Mouse (Mus musculus): Measurements from ENCODE around the gene Rps6ka5. TPM values are rescaled to one million over a fixed set of nuclear protein-coding genes. Genes with fewer than 3 reads are reported as not detected.
A peak's percentile ranks its signal among the peaks of the same experiment; 100 is the strongest.

Gene Rps6ka5
- polyA plus RNA-seq, 1 experiment: 1.9 TPM

DNA sequence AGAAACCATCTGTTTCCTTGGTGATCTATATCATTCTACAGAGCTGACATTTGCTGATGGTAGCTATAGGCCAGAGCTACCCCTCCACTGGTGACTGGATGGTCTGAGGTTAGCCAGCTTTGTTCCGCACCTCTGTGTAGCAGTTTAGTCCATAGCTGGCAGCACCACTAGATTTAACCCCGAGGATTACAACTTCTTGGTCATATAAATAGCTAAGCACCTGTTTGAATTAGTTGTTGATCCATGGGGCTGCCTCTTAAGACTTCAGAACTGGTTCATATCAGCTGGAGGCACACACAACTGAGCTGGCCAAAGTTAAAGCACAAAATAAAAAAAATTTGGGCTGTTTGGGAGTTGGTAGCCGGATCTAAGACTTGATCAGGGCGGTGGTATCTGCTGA, 193.6 kb downstream of the Rps6ka5 start:
- Histone ChIP-seq H3K36me3 (ENCODE audit: control insufficient read depth, insufficient read depth) (no peaks in the 10 kb centered on the region), H3K4me2 (ENCODE audit: low read depth) (peak overlapping the region; percentile 8), H3K4me3 (no peak overlapping the region), H3K27me3 (ENCODE audit: control insufficient read depth, insufficient read depth, insufficient read length) (no peaks in the 10 kb centered on the region), H3K79me2 (ENCODE audit: control insufficient read depth, insufficient read depth) (no peaks in the 10 kb centered on the region), H3ac (ENCODE audit: control insufficient read depth, insufficient read length) (no peak overlapping the region)
- TF ChIP-seq SRF (IDR thresholded peaks at IDR 0.05; ENCODE audit: control insufficient read depth, insufficient read length, low read depth): no peak

DNA sequence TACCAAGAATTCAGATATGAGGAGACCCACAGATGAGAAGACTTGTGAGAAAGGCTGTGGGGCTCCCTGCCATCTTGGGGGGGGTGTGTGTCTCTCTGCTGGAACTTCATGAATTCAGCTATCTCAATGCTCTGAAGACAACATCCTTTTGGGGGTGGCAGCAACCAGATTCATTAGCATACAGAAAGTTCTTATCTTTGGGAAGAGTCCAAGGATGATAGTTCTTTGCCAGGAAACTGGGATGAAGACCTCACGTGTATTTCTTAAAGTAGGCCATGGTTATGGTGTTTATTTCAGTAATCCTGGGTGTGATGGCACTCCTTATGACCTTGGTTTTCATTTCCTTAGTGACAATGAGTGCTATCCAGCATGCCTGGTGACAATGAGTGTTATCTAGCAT, 195.0 kb downstream of the Rps6ka5 start:
- Histone ChIP-seq H3K4me3 (no peak overlapping the region), H3K79me2 (ENCODE audit: control insufficient read depth, insufficient read depth) (no peaks in the 10 kb centered on the region), H3ac (ENCODE audit: control insufficient read depth, insufficient read length) (no peak overlapping the region), H3K4me2 (ENCODE audit: low read depth) (no peak overlapping the region), H3K27me3 (ENCODE audit: control insufficient read depth, insufficient read depth, insufficient read length) (no peaks in the 10 kb centered on the region), H3K36me3 (ENCODE audit: control insufficient read depth, insufficient read depth) (no peaks in the 10 kb centered on the region)
- TF ChIP-seq POLR2A (IDR thresholded peaks at IDR 0.05; ENCODE audit: insufficient read length, low read depth) (no peak), SRF (IDR thresholded peaks at IDR 0.05; ENCODE audit: control insufficient read depth, insufficient read length, low read depth) (no peak), MYOG (IDR thresholded peaks at IDR 0.05; ENCODE audit: control insufficient read depth in 1 of 3, insufficient read depth in 1 of 3, insufficient read length in 2 of 3, low read depth in 2 of 3) (no peak), CEBPB (IDR thresholded peaks at IDR 0.05; ENCODE audit: insufficient read depth, poor library complexity, severe bottlenecking) (no peak), USF1 (IDR thresholded peaks at IDR 0.05; ENCODE audit: low read depth) (no peak), E2F4 (IDR thresholded peaks at IDR 0.05; ENCODE audit: insufficient read depth) (no peak), MAX (IDR thresholded peaks at IDR 0.05; ENCODE audit: low read depth) (no peak), POLR2AphosphoS2 (IDR thresholded peaks at IDR 0.05; ENCODE audit: insufficient read length, low read depth) (no peak), TCF12 (IDR thresholded peaks at IDR 0.05; ENCODE audit: insufficient read depth, poor library complexity, severe bottlenecking) (no peak), TCF3 (IDR thresholded peaks at IDR 0.05; ENCODE audit: insufficient read length, low read depth) (no peak), REST (IDR thresholded peaks at IDR 0.05; ENCODE audit: insufficient read depth, insufficient read length) (no peak), MYOD1 (IDR thresholded peaks at IDR 0.05; ENCODE audit: control insufficient read depth in 1 of 3, insufficient read length in 2 of 3, low read depth in 2 of 3) (no peak)

DNA sequence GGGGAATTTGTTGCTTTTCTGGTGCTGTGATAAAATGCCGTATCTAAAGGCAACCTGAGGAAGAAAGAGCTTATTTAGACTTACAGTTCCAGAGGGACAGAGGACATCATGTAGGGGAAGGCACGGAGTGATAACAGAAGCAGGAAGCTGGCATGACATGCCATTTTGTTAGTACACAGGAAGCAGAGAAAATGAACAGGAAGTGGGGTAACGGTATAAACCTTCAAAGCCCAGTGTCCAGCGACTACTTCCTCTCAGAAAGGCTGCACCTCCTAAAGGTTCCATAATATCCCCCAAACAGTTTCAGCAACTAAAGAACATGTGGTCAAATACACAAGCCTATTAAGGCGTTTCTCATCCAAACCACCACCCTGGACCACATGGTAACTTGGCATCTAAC, 195.9 kb downstream of the Rps6ka5 start:
- H3K4me3 ChIP-seq: no peak overlapping the region
- H3K36me3 ChIP-seq (ENCODE audit: control insufficient read depth, insufficient read depth): no peaks in the 10 kb centered on the region
- no peaks in the 10 kb centered on the region for H3K27me3 ChIP-seq (ENCODE audit: control insufficient read depth, insufficient read depth, insufficient read length)
- no peak overlapping the region for H3ac ChIP-seq (ENCODE audit: control insufficient read depth, insufficient read length)
- H3K79me2 ChIP-seq (ENCODE audit: control insufficient read depth, insufficient read depth): no peaks in the 10 kb centered on the region
- no peak overlapping the region for H3K4me2 ChIP-seq (ENCODE audit: low read depth)
- TF ChIP-seq E2F4 (IDR thresholded peaks at IDR 0.05; ENCODE audit: insufficient read depth): no peak
- TF ChIP-seq USF1 (IDR thresholded peaks at IDR 0.05; ENCODE audit: low read depth): no peak
- no peak for TF ChIP-seq MYOD1 (IDR thresholded peaks at IDR 0.05; ENCODE audit: control insufficient read depth in 1 of 3, insufficient read length in 2 of 3, low read depth in 2 of 3)
- no peak for TF ChIP-seq POLR2AphosphoS2 (IDR thresholded peaks at IDR 0.05; ENCODE audit: insufficient read length, low read depth)
- TF ChIP-seq CEBPB (IDR thresholded peaks at IDR 0.05; ENCODE audit: insufficient read depth, poor library complexity, severe bottlenecking): no peak
- TF ChIP-seq SRF (IDR thresholded peaks at IDR 0.05; ENCODE audit: control insufficient read depth, insufficient read length, low read depth): no peak
- no peak for TF ChIP-seq MYOG (IDR thresholded peaks at IDR 0.05; ENCODE audit: control insufficient read depth in 1 of 3, insufficient read depth in 1 of 3, insufficient read length in 2 of 3, low read depth in 2 of 3)
- TF ChIP-seq POLR2A (IDR thresholded peaks at IDR 0.05; ENCODE audit: insufficient read length, low read depth): no peak
- TF ChIP-seq TCF12 (IDR thresholded peaks at IDR 0.05; ENCODE audit: insufficient read depth, poor library complexity, severe bottlenecking): no peak
- no peak for TF ChIP-seq TCF3 (IDR thresholded peaks at IDR 0.05; ENCODE audit: insufficient read length, low read depth)

DNA sequence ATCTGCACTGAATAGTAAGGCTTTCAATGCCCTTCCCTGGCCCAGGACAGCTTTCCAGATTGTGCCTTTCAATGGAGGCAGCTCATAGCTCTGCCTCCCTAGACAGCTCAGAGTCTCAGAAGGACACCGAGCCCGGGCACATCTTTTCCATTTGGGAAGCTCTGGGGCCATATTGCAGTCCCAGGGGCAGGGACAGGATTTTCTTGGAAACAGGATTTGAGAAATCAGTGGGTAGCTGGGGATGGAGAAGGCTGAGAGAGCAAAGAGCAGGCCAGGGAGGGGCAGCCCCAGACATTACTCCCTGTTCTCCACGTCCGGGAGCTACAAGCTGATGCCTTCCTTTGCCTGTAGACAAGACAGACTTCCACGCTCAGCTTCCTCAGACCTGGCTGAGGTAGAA, 197.1 kb downstream of the Rps6ka5 start:
- H3K4me2 ChIP-seq (ENCODE audit: low read depth): no peak overlapping the region
- H3K27me3 ChIP-seq (ENCODE audit: control insufficient read depth, insufficient read depth, insufficient read length): no peaks in the 10 kb centered on the region
- no peaks in the 10 kb centered on the region for H3K79me2 ChIP-seq (ENCODE audit: control insufficient read depth, insufficient read depth)
- no peak overlapping the region for H3ac ChIP-seq (ENCODE audit: control insufficient read depth, insufficient read length)
- no peaks in the 10 kb centered on the region for H3K36me3 ChIP-seq (ENCODE audit: control insufficient read depth, insufficient read depth)
- no peak for TF ChIP-seq TCF3 (IDR thresholded peaks at IDR 0.05; ENCODE audit: insufficient read length, low read depth)
- TF ChIP-seq POLR2AphosphoS2 (IDR thresholded peaks at IDR 0.05; ENCODE audit: insufficient read length, low read depth): no peak
- TF ChIP-seq MAX (IDR thresholded peaks at IDR 0.05; ENCODE audit: low read depth): no peak
- no peak for TF ChIP-seq REST (IDR thresholded peaks at IDR 0.05; ENCODE audit: insufficient read depth, insufficient read length)
- no peak for TF ChIP-seq TCF12 (IDR thresholded peaks at IDR 0.05; ENCODE audit: insufficient read depth, poor library complexity, severe bottlenecking)
- no peak for TF ChIP-seq USF1 (IDR thresholded peaks at IDR 0.05; ENCODE audit: low read depth)
- TF ChIP-seq POLR2A (IDR thresholded peaks at IDR 0.05; ENCODE audit: insufficient read length, low read depth): no peak
- no peak for TF ChIP-seq MYOD1 (IDR thresholded peaks at IDR 0.05; ENCODE audit: control insufficient read depth in 1 of 3, insufficient read length in 2 of 3, low read depth in 2 of 3)
- TF ChIP-seq SRF (IDR thresholded peaks at IDR 0.05; ENCODE audit: control insufficient read depth, insufficient read length, low read depth): no peak
- no peak for TF ChIP-seq CEBPB (IDR thresholded peaks at IDR 0.05; ENCODE audit: insufficient read depth, poor library complexity, severe bottlenecking)
- no peak for TF ChIP-seq E2F4 (IDR thresholded peaks at IDR 0.05; ENCODE audit: insufficient read depth)
- TF ChIP-seq MYOG (IDR thresholded peaks at IDR 0.05; ENCODE audit: control insufficient read depth in 1 of 3, insufficient read depth in 1 of 3, insufficient read length in 2 of 3, low read depth in 2 of 3): no peak
- H3K4me3 ChIP-seq: no peak overlapping the region

DNA sequence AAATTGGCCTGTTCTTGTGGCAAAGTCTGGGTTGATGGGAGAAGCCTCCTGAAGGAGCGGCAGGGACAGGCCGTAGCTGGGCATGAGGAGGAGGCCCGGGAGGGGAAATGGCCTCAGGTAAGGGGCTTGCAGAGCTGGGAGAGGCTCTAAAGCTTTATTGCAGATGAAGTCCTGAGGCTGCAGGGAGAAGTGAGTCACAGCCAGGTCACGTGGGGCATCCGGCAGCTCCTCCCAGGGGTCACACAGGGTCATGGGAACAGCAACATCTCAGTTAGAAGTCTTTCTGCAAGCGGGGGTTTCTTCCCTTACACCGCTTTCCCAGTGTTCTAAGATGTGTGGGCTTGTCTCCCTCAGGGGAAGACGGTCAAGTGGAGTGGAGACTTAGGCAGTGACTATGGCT, 197.6 kb downstream of the Rps6ka5 start:
- Histone ChIP-seq H3K27me3 (ENCODE audit: control insufficient read depth, insufficient read depth, insufficient read length) (no peaks in the 10 kb centered on the region), H3K79me2 (ENCODE audit: control insufficient read depth, insufficient read depth) (no peaks in the 10 kb centered on the region), H3ac (ENCODE audit: control insufficient read depth, insufficient read length) (no peak overlapping the region), H3K4me2 (ENCODE audit: low read depth) (peak overlapping the region; percentile 74), H3K4me3 (no peak overlapping the region), H3K36me3 (ENCODE audit: control insufficient read depth, insufficient read depth) (no peaks in the 10 kb centered on the region)
- no peak for TF ChIP-seq MYOD1 (IDR thresholded peaks at IDR 0.05; ENCODE audit: control insufficient read depth in 1 of 3, insufficient read length in 2 of 3, low read depth in 2 of 3)
- TF ChIP-seq USF1 (IDR thresholded peaks at IDR 0.05; ENCODE audit: low read depth): peak; percentile 96
